Mouse (Mus musculus) adrenal gland, adult 2 months (tissue): Measurements from ENCODE around the gene Dedd2. TPM values are rescaled to one million over a fixed set of nuclear protein-coding genes. Genes with fewer than 3 reads are reported as not detected.

Experiments
- DNase-seq: peaks from one replicate; pipeline ENCODE4 v3.0.0; 2021
- microRNA-seq, 2 experiments: library from miRNA; unstranded; fragments of <30 nt; microRNA quantifications; one replicate each; pipeline ENCODE4 v1.2.0; 2021
- polyA plus RNA-seq: library from polyadenylated mRNA; depleted of rRNA; stranded (reverse); fragments of >200 nt; gene quantifications from 2 replicates; pipeline ENCODE4 v1.2.3, GENCODE M21; 2012; rRNA removed
- total RNA-seq, 2 experiments: library from RNA; stranded (reverse); gene quantifications; 2 replicates each; pipeline ENCODE4 v1.2.3; 2021

Dedd2 gene
- total and polyA plus RNA-seq, 3 experiments: 15.6 to 36.3 (median 17.9) TPM

GRCm38 (mm10) chr7:25178787-25179605 is 41.4 kb downstream of the Dedd2 start:
- no peak for DNase-seq

DNA sequence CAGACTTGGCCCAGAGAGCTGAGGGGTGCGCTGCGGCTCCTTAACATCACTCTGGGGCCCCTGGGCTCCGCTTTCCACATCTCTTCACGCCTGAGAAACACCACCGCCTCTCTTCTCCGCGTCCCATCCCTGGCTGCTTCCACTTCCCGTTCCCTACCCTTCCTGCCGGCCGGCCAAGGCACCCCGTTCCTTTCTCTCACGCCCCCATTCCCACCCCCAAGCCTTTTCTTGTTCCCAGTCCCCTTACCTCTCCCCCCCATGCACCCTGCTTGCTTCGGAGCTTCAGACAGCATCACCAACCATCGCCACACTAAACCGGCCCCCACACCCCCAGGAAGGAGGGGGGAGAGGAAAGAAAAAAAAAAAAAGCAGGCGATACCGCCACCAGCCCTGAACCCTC is 42.1 kb downstream of the Dedd2 start:
- DNase-seq: no peak

DNA sequence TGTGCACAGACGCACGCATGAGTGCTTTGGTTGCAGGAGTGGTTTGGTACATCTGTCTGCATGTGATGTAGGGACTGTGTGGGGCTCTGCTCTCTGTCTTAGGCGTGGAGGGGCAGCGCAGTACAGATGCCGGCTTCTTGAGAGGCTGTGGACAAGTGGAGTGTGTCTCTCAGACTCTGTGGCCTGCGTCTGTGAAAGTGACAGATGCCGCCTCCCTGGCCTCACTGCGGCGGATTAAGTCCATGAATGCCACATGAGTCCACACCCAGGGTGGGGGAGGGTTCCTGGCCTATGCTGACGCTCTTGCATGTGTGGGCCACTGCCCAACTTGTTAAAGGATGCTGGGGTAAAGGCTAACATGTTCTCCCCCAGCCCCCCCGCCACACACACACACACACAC is 46.1 kb downstream of the Dedd2 start:
- no peak for DNase-seq

DNA sequence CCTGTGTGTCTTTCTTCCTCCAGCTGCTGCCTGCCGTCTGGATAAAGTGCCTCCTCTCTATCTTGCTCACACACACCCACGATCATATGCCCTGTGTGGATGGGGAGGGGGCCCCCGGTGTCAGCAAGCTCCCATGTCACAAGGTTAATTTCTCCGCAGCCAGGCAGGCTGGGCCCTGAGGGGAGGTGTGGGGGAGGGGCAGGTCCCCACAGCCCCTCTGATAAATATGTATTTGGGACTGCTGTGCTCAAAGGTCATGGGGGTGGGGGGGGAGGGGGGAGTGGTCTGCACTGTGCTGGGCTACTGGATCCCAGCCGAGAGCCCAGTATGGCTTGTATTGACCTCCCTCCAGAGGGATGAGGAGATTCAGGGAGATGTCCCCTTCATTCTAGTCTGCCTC is 47.7 kb downstream of the Dedd2 start:
- no peak for DNase-seq

- DNase-seq: no peak
These were observed 49.8 kb downstream of the Dedd2 start for GRCm38 (mm10) chr7:25170583-25170982.

- no peak for DNase-seq
These were observed 54.3 kb downstream of the Dedd2 start for GRCm38 (mm10) chr7:25166106-25166505.

GRCm38 (mm10) chr7:25156158-25156648 is 64.2 kb downstream of the Dedd2 start:
- no peak for DNase-seq

DNA sequence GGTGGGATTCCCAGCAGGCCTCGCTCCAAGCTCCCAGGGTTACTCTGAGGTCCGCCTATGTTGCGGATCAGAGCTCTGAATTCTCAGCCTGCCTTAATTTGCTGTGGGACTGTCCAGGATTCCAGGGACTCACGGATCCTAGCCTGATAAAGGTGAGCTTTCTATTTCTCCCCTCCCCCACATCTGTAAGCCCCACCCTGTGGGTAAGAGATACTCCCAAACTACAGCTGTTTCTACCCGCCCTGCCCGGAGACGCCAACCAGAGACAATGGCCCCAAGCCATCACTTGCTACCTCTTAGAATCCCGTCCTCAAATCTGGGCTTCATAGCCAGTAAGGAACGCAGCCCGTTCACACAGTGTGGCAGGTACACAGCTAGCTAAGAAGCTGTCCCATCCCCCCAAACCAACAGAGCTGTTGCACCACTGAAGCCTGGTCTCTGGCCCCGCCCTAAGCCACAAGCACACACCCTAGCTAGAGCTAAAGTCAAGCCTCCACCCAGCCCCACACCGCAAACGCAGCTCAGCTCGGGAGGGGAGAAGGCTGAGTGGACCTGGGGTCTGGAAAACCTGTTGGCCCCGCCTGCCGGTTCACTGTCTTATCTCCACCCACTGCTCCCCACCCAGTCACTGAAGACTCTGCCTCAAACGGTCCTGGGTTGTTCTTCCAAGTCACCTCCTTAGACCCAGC is 64.8 kb downstream of the Dedd2 start:
- no peak for DNase-seq

DNA sequence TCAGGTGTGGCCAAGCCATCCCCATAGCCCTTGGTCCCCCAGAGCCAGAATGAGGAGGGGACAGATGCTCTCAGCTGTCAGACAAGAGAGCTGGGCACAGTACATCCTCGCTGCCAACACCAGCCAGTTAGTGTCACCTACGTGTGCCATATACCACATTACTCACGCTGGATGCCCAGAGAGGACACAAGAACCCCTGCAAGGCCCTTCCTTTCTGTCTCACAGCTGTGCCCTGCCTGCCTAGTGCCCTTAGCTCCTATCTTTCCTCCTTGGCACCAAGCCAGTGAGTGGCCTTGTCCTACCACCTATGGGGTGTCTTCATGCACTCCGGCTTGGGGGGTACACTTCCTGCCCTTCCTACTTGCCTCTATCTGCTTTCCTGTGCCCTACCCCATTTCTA is 65.8 kb downstream of the Dedd2 start:
- DNase-seq: no peak

DNA sequence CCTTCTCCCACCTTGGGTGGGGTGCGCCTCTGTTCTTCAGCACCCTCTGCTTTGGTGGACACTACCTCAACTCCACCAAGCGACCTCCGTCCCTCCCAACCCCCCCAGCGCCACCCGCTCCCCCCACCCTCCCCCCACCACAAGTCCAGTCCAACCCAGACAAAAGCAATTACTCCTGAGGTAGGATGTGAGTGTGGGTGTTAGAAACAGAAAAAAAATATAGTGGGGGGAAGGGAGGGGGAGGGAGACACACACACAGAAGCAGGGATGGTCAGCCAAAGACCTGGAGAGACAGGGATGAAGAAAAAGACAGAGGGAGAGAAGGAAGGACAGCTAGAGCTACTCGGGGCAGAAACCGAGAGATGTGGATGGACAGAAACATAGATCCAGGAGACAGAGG is 66.6 kb downstream of the Dedd2 start:
- DNase-seq: no peak

DNA sequence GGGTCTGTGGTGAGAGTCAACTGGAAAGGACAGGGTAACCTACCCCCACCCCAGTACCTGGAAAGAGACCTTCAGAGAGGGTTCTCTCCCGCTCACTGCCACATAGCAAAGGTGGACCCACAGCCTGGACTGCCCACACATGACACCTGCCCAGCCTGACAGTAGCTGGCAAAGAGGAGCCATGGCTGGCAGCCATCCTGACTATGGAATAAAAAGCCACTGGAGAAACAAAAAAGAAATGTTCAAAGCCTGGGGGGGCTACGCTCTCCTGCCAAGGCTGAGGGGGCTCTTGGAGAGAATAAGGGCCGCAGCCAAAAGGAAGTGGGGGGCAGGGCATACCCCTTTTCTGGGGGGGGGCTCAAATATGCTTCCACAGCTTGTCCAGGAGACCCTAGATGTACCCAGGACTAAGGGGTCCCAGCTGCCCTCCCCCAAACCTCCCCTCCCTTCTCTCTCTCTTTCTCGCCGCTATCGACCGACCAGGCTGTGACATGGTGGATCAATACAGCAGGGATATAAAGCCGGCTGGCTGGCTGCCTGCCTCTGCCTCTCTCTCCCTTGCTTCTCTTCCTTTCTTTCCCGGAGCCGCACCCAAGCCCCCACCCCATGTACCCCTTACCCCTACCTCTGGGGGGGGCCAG is 68.4 kb downstream of the Dedd2 start:
- no peak for DNase-seq

GRCm38 (mm10) chr7:25151009-25151408 is 69.4 kb downstream of the Dedd2 start:
- DNase-seq: no peak

- DNase-seq: no peak
These were observed 70.2 kb downstream of the Dedd2 start for GRCm38 (mm10) chr7:25150151-25150663.

Small RNA genes lying within 50 kb of the gene (microRNA-seq; reads per million reads assigned to microRNA genes)
- 0 to 0.83 reads per million in 2 experiments for gene Mir7048

Other genes with a start within 250 kb of the Dedd2 start
- 100 to 1,000 TPM; 251 to 383 TPM for gene Rabac1, start 247.9 kb downstream of the Dedd2 start, total RNA-seq
- gene Rabac1, start 247.9 kb downstream of the Dedd2 start, polyA plus RNA-seq: 735 and 788 TPM in 2 replicates
- gene Atp1a3, start 214.7 kb downstream of the Dedd2 start, total RNA-seq: 100 to 1,000 TPM in 1 of 2 experiments, 10 to 100 TPM in 1; 59.1 to 147 TPM
- 115 and 153 TPM in 2 replicates for gene Atp1a3, start 214.7 kb downstream of the Dedd2 start, polyA plus RNA-seq
- 10 to 100 TPM; 14.5 to 18.5 TPM for gene Grik5, start 148.3 kb downstream of the Dedd2 start, total RNA-seq
- 54.9 and 71.3 TPM in 2 replicates for gene Grik5, start 148.3 kb downstream of the Dedd2 start, polyA plus RNA-seq
- 10 to 100 TPM; 21.3 to 21.9 TPM for gene Zfp574, start 148.0 kb downstream of the Dedd2 start, total RNA-seq
- gene Zfp574, start 148.0 kb downstream of the Dedd2 start, polyA plus RNA-seq: 60.8 and 61.2 TPM in 2 replicates
- under 1 TPM; 0.46 to 0.90 TPM for gene Pou2f2, start 40.9 kb downstream of the Dedd2 start, total RNA-seq
- 2.7 and 3.2 TPM in 2 replicates for gene Pou2f2, start 40.9 kb downstream of the Dedd2 start, polyA plus RNA-seq
- gene Zfp526, start 810 bp upstream of the Dedd2 start, total RNA-seq: 10 to 100 TPM in 1 of 2 experiments, 1 to 10 TPM in 1; 9.9 to 10.4 TPM
- gene Zfp526, start 810 bp upstream of the Dedd2 start, polyA plus RNA-seq: 16.3 and 19.9 TPM in 2 replicates
- gene Gsk3a, start 17.2 kb upstream of the Dedd2 start, total RNA-seq: 100 to 1,000 TPM in 1 of 2 experiments, 10 to 100 TPM in 1; 98.9 to 107 TPM
- 121 and 150 TPM in 2 replicates for gene Gsk3a, start 17.2 kb upstream of the Dedd2 start, polyA plus RNA-seq
- 10 to 100 TPM; 16.5 to 26.6 TPM for gene Erf, start 30.1 kb upstream of the Dedd2 start, total RNA-seq
- 50.4 and 52.8 TPM in 2 replicates for gene Erf, start 30.1 kb upstream of the Dedd2 start, polyA plus RNA-seq
- 100 to 1,000 TPM; 102 to 108 TPM for gene Cic, start 47.1 kb upstream of the Dedd2 start, total RNA-seq
- gene Cic, start 47.1 kb upstream of the Dedd2 start, polyA plus RNA-seq: 111 and 123 TPM in 2 replicates
- 10 to 100 TPM; 33.4 to 33.8 TPM for gene Pafah1b3, start 77.4 kb upstream of the Dedd2 start, total RNA-seq
- 29.4 and 35.9 TPM in 2 replicates for gene Pafah1b3, start 77.4 kb upstream of the Dedd2 start, polyA plus RNA-seq
- not detected for gene Prr19, start 80.8 kb upstream of the Dedd2 start, total RNA-seq
- gene Prr19, start 80.8 kb upstream of the Dedd2 start, polyA plus RNA-seq: not detected in 2 replicates
- 1 to 10 TPM; 1.9 to 2.2 TPM for gene Tmem145, start 85.5 kb upstream of the Dedd2 start, total RNA-seq
- gene Tmem145, start 85.5 kb upstream of the Dedd2 start, polyA plus RNA-seq: 8.3 and 9.3 TPM in 2 replicates
- 10 to 100 TPM; 37.1 to 41.5 TPM for gene Megf8, start 96.5 kb upstream of the Dedd2 start, total RNA-seq
- gene Megf8, start 96.5 kb upstream of the Dedd2 start, polyA plus RNA-seq: 102 and 106 TPM in 2 replicates
- not detected for gene Cnfn, start 149.1 kb upstream of the Dedd2 start, total RNA-seq
- gene Cnfn, start 149.1 kb upstream of the Dedd2 start, polyA plus RNA-seq: 1.8 TPM in 1 of 2 replicates, not detected in the other
- 100 to 1,000 TPM; 372 to 462 TPM for gene Lipe, start 178.1 kb upstream of the Dedd2 start, total RNA-seq
- gene Lipe, start 178.1 kb upstream of the Dedd2 start, polyA plus RNA-seq: 471 and 632 TPM in 2 replicates
- not detected for gene Cxcl17, start 192.3 kb upstream of the Dedd2 start, total RNA-seq
- not detected in 2 replicates for gene Cxcl17, start 192.3 kb upstream of the Dedd2 start, polyA plus RNA-seq